8 mouse cellular contexts compared by ENCODE assay signal in genomic region chr7:119513056-119513455, GRCm38 (mm10). TPM values are rescaled to one million over a fixed set of nuclear protein-coding genes. Genes with fewer than 3 reads are reported as not detected.
A peak's percentile ranks its signal among the peaks of the same experiment; 100 is the strongest.
DNase-seq lines count a peak whose midpoint lies in the region; ATAC-seq and TF ChIP-seq lines count a peak whose summit lies in the region.

No protein-coding gene starts in this region.

- 31% methylated on average over 7 of the region's 7 CpGs for WGBS in hindbrain, embryonic 11.5 days
- 28% methylated on average over 7 of the region's 7 CpGs for WGBS in hindbrain, embryonic 12.5 days
- 35% methylated on average over 7 of the region's 7 CpGs for WGBS in embryonic facial prominence, embryonic 10.5 days
- WGBS in lung, postnatal 0 days, result 25% methylated on average over 7 of the region's 7 CpGs
- 28% methylated on average over 7 of the region's 7 CpGs for WGBS in stomach, postnatal 0 days

- H3K9me3 ChIP-seq in hindbrain, embryonic 11.5 days (ENCODE audit: control insufficient read depth, low read length), result no peaks in the 10 kb centered on the region
- H3K9me3 ChIP-seq in hindbrain, embryonic 12.5 days (replicated peaks), result no peaks in the 10 kb centered on the region
- H3K9me3 ChIP-seq in embryonic facial prominence, embryonic 10.5 days, result no peaks in the 10 kb centered on the region
- no peaks in the 10 kb centered on the region for H3K9me3 ChIP-seq in lung, postnatal 0 days (ENCODE audit: low read length)
- H3K9me3 ChIP-seq in stomach, postnatal 0 days (ENCODE audit: control insufficient read depth, low read length), result no peaks in the 10 kb centered on the region

- H3K27ac ChIP-seq in hindbrain, embryonic 11.5 days (ENCODE audit: low read depth, low read length), result no peak overlapping the region
- H3K27ac ChIP-seq in hindbrain, embryonic 12.5 days, result no peak overlapping the region
- H3K27ac ChIP-seq in embryonic facial prominence, embryonic 10.5 days (replicated peaks), result no peak overlapping the region
- H3K27ac ChIP-seq in lung, postnatal 0 days (ENCODE audit: low read length), result no peak overlapping the region
- H3K27ac ChIP-seq in stomach, postnatal 0 days (replicated peaks), result no peak overlapping the region

- peak; percentile 73 for TF ChIP-seq CTCF in lung, postnatal 0 days (IDR thresholded peaks at IDR 0.05)
- TF ChIP-seq CTCF in stomach, postnatal 0 days (IDR thresholded peaks at IDR 0.05; ENCODE audit: low read depth), result peak; percentile 75

- TF ChIP-seq EP300 in lung, postnatal 0 days (IDR thresholded peaks at IDR 0.05), result no peak
- TF ChIP-seq EP300 in stomach, postnatal 0 days (optimal IDR thresholded peaks at IDR 0.05), result no peak

- no peaks in the 10 kb centered on the region for H3K27me3 ChIP-seq in hindbrain, embryonic 11.5 days (ENCODE audit: control insufficient read depth, insufficient read depth, low read length)
- no peaks in the 10 kb centered on the region for H3K27me3 ChIP-seq in hindbrain, embryonic 12.5 days
- H3K27me3 ChIP-seq in embryonic facial prominence, embryonic 10.5 days (replicated peaks; ENCODE audit: low read depth, poor library complexity, severe bottlenecking), result no peaks in the 10 kb centered on the region
- H3K27me3 ChIP-seq in lung, postnatal 0 days (replicated peaks; ENCODE audit: insufficient read depth, low read length), result no peaks in the 10 kb centered on the region
- no peaks in the 10 kb centered on the region for H3K27me3 ChIP-seq in stomach, postnatal 0 days (ENCODE audit: control insufficient read depth, insufficient read depth, low read length)

- H3K4me3 ChIP-seq in hindbrain, embryonic 11.5 days (ENCODE audit: low read depth, low read length), result no peak overlapping the region
- H3K4me3 ChIP-seq in hindbrain, embryonic 12.5 days, result no peak overlapping the region
- H3K4me3 ChIP-seq in embryonic facial prominence, embryonic 10.5 days, result no peak overlapping the region
- H3K4me3 ChIP-seq in lung, postnatal 0 days (ENCODE audit: low read depth, low read length), result no peak overlapping the region
- H3K4me3 ChIP-seq in stomach, postnatal 0 days (ENCODE audit: low read depth, low read length), result no peak overlapping the region

- no peak overlapping the region for H3K9ac ChIP-seq in hindbrain, embryonic 11.5 days (ENCODE audit: low read depth, low read length)
- H3K9ac ChIP-seq in hindbrain, embryonic 12.5 days, result no peak overlapping the region
- no peak overlapping the region for H3K9ac ChIP-seq in lung, postnatal 0 days (replicated peaks; ENCODE audit: low read depth)
- H3K9ac ChIP-seq in stomach, postnatal 0 days (ENCODE audit: low read length), result no peak overlapping the region

- H3K4me1 ChIP-seq in hindbrain, embryonic 11.5 days (replicated peaks; ENCODE audit: control insufficient read depth, insufficient read depth, low read length), result no peaks in the 10 kb centered on the region
- no peaks in the 10 kb centered on the region for H3K4me1 ChIP-seq in hindbrain, embryonic 12.5 days
- H3K4me1 ChIP-seq in embryonic facial prominence, embryonic 10.5 days, result no peaks in the 10 kb centered on the region
- H3K4me1 ChIP-seq in lung, postnatal 0 days (ENCODE audit: insufficient read depth, low read depth, low read length), result no peaks in the 10 kb centered on the region
- H3K4me1 ChIP-seq in stomach, postnatal 0 days (replicated peaks; ENCODE audit: control insufficient read depth, insufficient read depth), result no peaks in the 10 kb centered on the region

- DNase-seq in hindbrain, embryonic 11.5 days (ENCODE audit: low spot score), result peak; percentile 81
- peak; percentile 41 for DNase-seq in adrenal gland, postnatal 25 days
- DNase-seq in embryonic facial prominence, embryonic 10.5 days (ENCODE audit: low spot score), result peak; percentile 56
- peak; percentile 60 for DNase-seq in layer of hippocampus, adult 11-12 months (ENCODE audit: low spot score)
- DNase-seq in lung, postnatal 0 days (ENCODE audit: low spot score), result peak; percentile 23
- peak; percentile 60 for DNase-seq in stomach, postnatal 0 days (ENCODE audit: low spot score)
- no peak for DNase-seq in thymus, postnatal 0 days (ENCODE audit: low spot score)

- H3K36me3 ChIP-seq in hindbrain, embryonic 11.5 days (ENCODE audit: control insufficient read depth, insufficient read depth, low read length), result no peaks in the 10 kb centered on the region
- H3K36me3 ChIP-seq in hindbrain, embryonic 12.5 days, result no peaks in the 10 kb centered on the region
- no peaks in the 10 kb centered on the region for H3K36me3 ChIP-seq in embryonic facial prominence, embryonic 10.5 days (replicated peaks)
- H3K36me3 ChIP-seq in lung, postnatal 0 days (ENCODE audit: insufficient read depth, low read length), result no peaks in the 10 kb centered on the region
- no peaks in the 10 kb centered on the region for H3K36me3 ChIP-seq in stomach, postnatal 0 days (ENCODE audit: control insufficient read depth, insufficient read depth, low read length)

- H3K4me2 ChIP-seq in hindbrain, embryonic 11.5 days (replicated peaks; ENCODE audit: low read depth, low read length), result no peak overlapping the region
- no peak overlapping the region for H3K4me2 ChIP-seq in hindbrain, embryonic 12.5 days (replicated peaks)
- H3K4me2 ChIP-seq in lung, postnatal 0 days (replicated peaks; ENCODE audit: low read depth, low read length), result no peak overlapping the region
- H3K4me2 ChIP-seq in stomach, postnatal 0 days (replicated peaks; ENCODE audit: low read depth), result no peak overlapping the region

- no peak for ATAC-seq in hindbrain, embryonic 11.5 days (ENCODE audit: low FRiP score)
- ATAC-seq in hindbrain, embryonic 12.5 days (ENCODE audit: low FRiP score), result no peak
- no peak for ATAC-seq in lung, postnatal 0 days
- no peak for ATAC-seq in stomach, postnatal 0 days (ENCODE audit: low FRiP score, low TSS enrichment)

RNA-seq across cellular contexts. Expression of gene Acsm5, which starts 6.2 kb away (rescaled TPM):
- not detected in 2 replicates for polyA plus RNA-seq in hindbrain, embryonic 11.5 days (2014; fragmentation: Nextera tagmentation; extraction: Ambion mirVana)
- not detected in 2 replicates for polyA plus RNA-seq in hindbrain, embryonic 12.5 days (2016; fragmentation: Nextera tagmentation; extraction: Ambion mirVana)
- total RNA-seq in adrenal gland, postnatal 25 days (2021), result 3.0 and 3.3 TPM in 2 replicates
- not detected in 2 replicates for polyA plus RNA-seq in embryonic facial prominence, embryonic 10.5 days (2016; fragmentation: Nextera tagmentation; extraction: Ambion mirVana)
- 0.11 TPM in 1 of 2 replicates, not detected in the other for polyA plus RNA-seq in lung, postnatal 0 days (2015; fragmentation: Nextera tagmentation; extraction: Ambion mirVana)
- 0.27 and 0.33 TPM in 2 replicates for polyA plus RNA-seq in stomach, postnatal 0 days (2015; fragmentation: Nextera tagmentation; extraction: Ambion mirVana)
- polyA plus RNA-seq in thymus, postnatal 0 days (2015; fragmentation: Nextera tagmentation; extraction: Ambion mirVana), result not detected in 2 replicates

RNA-seq across cellular contexts. Expression of gene Pdilt, which starts 10.2 kb away (rescaled TPM):
- polyA plus RNA-seq in hindbrain, embryonic 11.5 days (2014; fragmentation: Nextera tagmentation; extraction: Ambion mirVana), result 0.28 TPM in 1 of 2 replicates, not detected in the other
- polyA plus RNA-seq in hindbrain, embryonic 12.5 days (2016; fragmentation: Nextera tagmentation; extraction: Ambion mirVana), result 0.17 and 0.43 TPM in 2 replicates
- not detected in 2 replicates for total RNA-seq in adrenal gland, postnatal 25 days (2021)
- polyA plus RNA-seq in embryonic facial prominence, embryonic 10.5 days (2016; fragmentation: Nextera tagmentation; extraction: Ambion mirVana), result not detected in 2 replicates
- not detected in 2 replicates for polyA plus RNA-seq in lung, postnatal 0 days (2015; fragmentation: Nextera tagmentation; extraction: Ambion mirVana)
- polyA plus RNA-seq in stomach, postnatal 0 days (2015; fragmentation: Nextera tagmentation; extraction: Ambion mirVana), result not detected in 2 replicates
- not detected in 2 replicates for polyA plus RNA-seq in thymus, postnatal 0 days (2015; fragmentation: Nextera tagmentation; extraction: Ambion mirVana)

RNA-seq across cellular contexts. Expression of gene Umod, which starts 34.0 kb away (rescaled TPM):
- not detected in 2 replicates for polyA plus RNA-seq in hindbrain, embryonic 11.5 days (2014; fragmentation: Nextera tagmentation; extraction: Ambion mirVana)
- polyA plus RNA-seq in hindbrain, embryonic 12.5 days (2016; fragmentation: Nextera tagmentation; extraction: Ambion mirVana), result not detected in 2 replicates
- total RNA-seq in adrenal gland, postnatal 25 days (2021), result not detected in 2 replicates
- polyA plus RNA-seq in embryonic facial prominence, embryonic 10.5 days (2016; fragmentation: Nextera tagmentation; extraction: Ambion mirVana), result not detected in 2 replicates
- polyA plus RNA-seq in lung, postnatal 0 days (2015; fragmentation: Nextera tagmentation; extraction: Ambion mirVana), result not detected in 2 replicates
- polyA plus RNA-seq in stomach, postnatal 0 days (2015; fragmentation: Nextera tagmentation; extraction: Ambion mirVana), result not detected in 2 replicates
- 0.22 and 0.24 TPM in 2 replicates for polyA plus RNA-seq in thymus, postnatal 0 days (2015; fragmentation: Nextera tagmentation; extraction: Ambion mirVana)

RNA-seq across cellular contexts. Expression of gene Acsm2, which starts 41.1 kb away (rescaled TPM):
- polyA plus RNA-seq in hindbrain, embryonic 11.5 days (2014; fragmentation: Nextera tagmentation; extraction: Ambion mirVana), result not detected in 2 replicates
- not detected in 2 replicates for polyA plus RNA-seq in hindbrain, embryonic 12.5 days (2016; fragmentation: Nextera tagmentation; extraction: Ambion mirVana)
- total RNA-seq in adrenal gland, postnatal 25 days (2021), result not detected in 2 replicates
- polyA plus RNA-seq in embryonic facial prominence, embryonic 10.5 days (2016; fragmentation: Nextera tagmentation; extraction: Ambion mirVana), result not detected in 2 replicates
- not detected in 2 replicates for polyA plus RNA-seq in lung, postnatal 0 days (2015; fragmentation: Nextera tagmentation; extraction: Ambion mirVana)
- not detected in 2 replicates for polyA plus RNA-seq in stomach, postnatal 0 days (2015; fragmentation: Nextera tagmentation; extraction: Ambion mirVana)
- not detected in 2 replicates for polyA plus RNA-seq in thymus, postnatal 0 days (2015; fragmentation: Nextera tagmentation; extraction: Ambion mirVana)

RNA-seq across cellular contexts. Expression of gene Gp2, which starts 54.0 kb away (rescaled TPM):
- polyA plus RNA-seq in hindbrain, embryonic 11.5 days (2014; fragmentation: Nextera tagmentation; extraction: Ambion mirVana), result not detected in 2 replicates
- not detected in 2 replicates for polyA plus RNA-seq in hindbrain, embryonic 12.5 days (2016; fragmentation: Nextera tagmentation; extraction: Ambion mirVana)
- not detected in 2 replicates for total RNA-seq in adrenal gland, postnatal 25 days (2021)
- not detected in 2 replicates for polyA plus RNA-seq in embryonic facial prominence, embryonic 10.5 days (2016; fragmentation: Nextera tagmentation; extraction: Ambion mirVana)
- polyA plus RNA-seq in lung, postnatal 0 days (2015; fragmentation: Nextera tagmentation; extraction: Ambion mirVana), result 0.20 and 0.26 TPM in 2 replicates
- polyA plus RNA-seq in stomach, postnatal 0 days (2015; fragmentation: Nextera tagmentation; extraction: Ambion mirVana), result 0.05 and 0.07 TPM in 2 replicates
- polyA plus RNA-seq in thymus, postnatal 0 days (2015; fragmentation: Nextera tagmentation; extraction: Ambion mirVana), result 3.3 and 4.4 TPM in 2 replicates
